Mouse (Mus musculus) midbrain, embryonic 15.5 days (tissue): ENCODE data around the gene Gm11444. TPM values are rescaled to one million over a fixed set of nuclear protein-coding genes. Genes with fewer than 3 reads are reported as not detected.

Experiments used
- polyA plus RNA-seq: library from polyadenylated mRNA; unstranded; fragments of >200 nt; fragmentation: Nextera tagmentation; extraction: Ambion mirVana; gene quantifications from 2 replicates; pipeline ENCODE4 v1.2.1, GENCODE M21; 2015

Gene Gm11444
- polyA plus RNA-seq, 1 experiment from 2014 or later: not detected

Other genes starting within 250 kb of the Gm11444 start
- gene Tbx2, start 17.8 kb downstream of the Gm11444 start, polyA plus RNA-seq: 1.0 TPM in 2 replicates
- 0.34 and 0.46 TPM in 2 replicates for gene Tbx4, start 36.1 kb upstream of the Gm11444 start, polyA plus RNA-seq